Mouse (Mus musculus) T-helper 2 cell (primary cell): Measurements from ENCODE around the gene Olfr1196.

Experiments used
- in situ Hi-C: fragments of 300-600 bp; cut with MboI, MseI; formaldehyde crosslinking; loops from one replicate; pipeline ENCODE4 v1.15.1; 2025; ENCODE audit warnings: high pct_unique_total_duplicates

Gene Olfr1196

DNA sequence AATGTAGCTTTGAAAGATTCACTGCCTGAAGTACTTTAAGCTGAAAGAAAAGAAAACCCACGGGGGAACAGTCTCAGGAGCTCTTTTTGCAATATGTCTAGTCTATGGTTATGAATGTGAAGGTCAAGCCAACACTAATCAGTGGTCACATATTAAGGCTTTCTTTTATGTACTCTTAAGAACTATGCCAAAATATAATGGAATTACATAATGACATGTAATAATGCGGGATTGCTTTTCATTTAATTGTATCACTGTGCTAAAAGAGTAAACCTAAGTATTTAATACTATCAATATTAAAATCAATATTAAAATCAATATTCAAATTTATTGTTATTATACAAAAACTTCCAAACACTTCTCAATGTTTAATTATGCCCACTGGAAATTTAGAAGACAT lies at the start of gene Olfr1196:
Gene Olfr1196 (minus strand): TSS at position 101 of the 400 bp plus-strand sequence.
- in situ Hi-C loops = no loop called here

DNA sequence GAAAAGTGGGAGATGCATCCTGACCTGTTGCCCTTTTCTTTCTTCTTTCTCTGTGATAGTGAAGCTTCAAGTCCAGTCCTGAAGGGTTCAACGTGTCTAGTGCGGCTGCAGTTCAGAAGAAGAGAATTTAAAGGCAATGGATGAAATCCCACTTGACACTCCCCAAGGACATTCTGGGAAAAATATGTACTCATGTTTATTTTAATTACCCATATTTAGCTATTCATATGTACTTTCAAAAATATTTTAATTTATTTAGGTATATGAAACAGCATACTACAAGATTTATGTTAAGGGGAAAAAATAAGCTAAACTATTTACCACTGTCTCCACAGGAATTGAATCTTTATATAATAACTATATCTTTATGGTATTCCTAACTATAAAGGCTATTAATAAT lies 46.9 kb upstream of the Olfr1196 start, which contains the start of gene Olfr1198:
Gene Olfr1198 (minus strand): TSS at position 101 of the 400 bp plus-strand sequence.
- in situ Hi-C loops = no loop called here

DNA sequence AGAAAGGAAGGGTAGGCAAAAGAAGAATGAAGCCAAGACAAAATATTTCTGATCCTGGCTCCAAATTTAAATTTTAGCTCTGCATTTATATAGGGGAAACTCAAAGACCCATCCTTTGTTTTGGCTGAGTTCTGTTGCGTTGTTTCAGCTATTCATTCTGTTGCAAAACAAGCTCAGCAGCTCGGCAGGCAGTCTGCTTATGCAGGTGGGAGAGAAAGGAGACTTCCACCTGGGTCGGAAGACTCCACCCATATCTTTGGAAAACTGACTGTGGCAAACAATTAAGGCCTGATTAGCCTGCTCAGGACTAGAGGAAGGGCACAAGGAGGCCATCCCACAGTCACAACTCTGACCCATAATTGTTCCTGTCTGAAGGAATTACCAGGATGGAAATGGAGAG lies 39.0 kb upstream of the Olfr1196 start:
- in situ Hi-C loops = no loop called here

DNA sequence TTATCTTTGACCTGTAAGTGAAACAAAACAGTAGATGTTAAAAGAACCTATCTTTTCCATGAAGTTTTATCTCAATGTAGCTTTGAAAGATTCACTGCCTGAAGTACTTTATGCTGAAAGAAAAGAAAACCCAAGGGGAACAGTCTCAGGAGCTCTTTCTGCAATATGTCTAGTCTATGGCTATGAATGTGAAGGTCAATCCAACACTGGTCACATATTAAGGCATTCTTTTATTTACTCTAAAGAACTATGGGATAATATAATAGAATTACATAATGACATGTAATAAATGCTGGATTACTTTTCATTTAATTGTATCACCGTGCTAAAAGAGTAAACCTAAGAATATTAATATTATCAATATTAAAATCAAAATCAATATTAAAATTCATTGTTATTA lies 27.9 kb upstream of the Olfr1196 start, which contains the start of gene Olfr1197:
Gene Olfr1197 (minus strand): TSS at position 101 of the 400 bp plus-strand sequence.
- in situ Hi-C loops = no loop called here

DNA sequence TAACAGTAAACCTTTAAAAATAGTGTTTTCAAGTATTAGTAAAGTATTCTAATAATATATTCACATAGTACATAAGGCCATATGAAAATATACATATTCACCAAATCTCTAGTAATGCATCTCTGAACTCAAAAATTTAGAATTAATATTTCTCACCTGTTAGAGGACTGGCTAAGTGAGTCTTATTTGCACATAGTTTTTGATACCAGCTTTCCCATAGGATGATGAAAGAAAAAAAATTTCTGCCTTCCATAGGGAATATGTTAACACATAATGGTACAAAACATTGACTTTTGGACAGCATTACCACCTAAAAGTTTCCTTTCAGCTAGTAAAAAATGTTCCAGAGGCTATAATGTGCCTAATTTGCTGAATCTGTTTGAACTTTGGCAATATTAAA lies 15.3 kb downstream of the Olfr1196 start, which contains the start of gene Olfr1195:
Gene Olfr1195 (minus strand): TSS at position 101 of the 400 bp plus-strand sequence.
- in situ Hi-C loops = no loop called here

DNA sequence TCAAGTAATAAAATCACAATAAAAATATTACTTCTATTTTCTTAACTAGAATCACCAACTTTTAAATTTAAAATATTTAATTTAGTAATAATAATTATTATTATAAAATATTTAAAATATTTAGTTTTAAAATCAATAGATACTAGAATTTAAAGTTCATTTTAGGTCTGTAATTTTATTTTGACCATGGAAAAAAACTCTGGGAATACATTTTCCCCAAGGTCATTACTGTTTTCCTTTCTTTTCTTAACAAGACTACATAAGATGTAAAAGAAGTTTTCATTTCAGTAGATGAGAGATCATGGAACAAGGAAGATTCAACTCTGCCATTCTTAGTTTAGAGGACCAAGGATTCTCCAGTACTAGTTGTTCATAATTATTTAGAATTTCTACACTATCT lies 29.1 kb downstream of the Olfr1196 start, which contains the start of gene Olfr1193:
Gene Olfr1193 (plus strand): TSS at position 301 of the 400 bp plus-strand sequence.
- in situ Hi-C loops = loop anchor here (10.0 kb wide), 1 partner anchor 561 kb away; no protein-coding TSS in a partner anchor

DNA sequence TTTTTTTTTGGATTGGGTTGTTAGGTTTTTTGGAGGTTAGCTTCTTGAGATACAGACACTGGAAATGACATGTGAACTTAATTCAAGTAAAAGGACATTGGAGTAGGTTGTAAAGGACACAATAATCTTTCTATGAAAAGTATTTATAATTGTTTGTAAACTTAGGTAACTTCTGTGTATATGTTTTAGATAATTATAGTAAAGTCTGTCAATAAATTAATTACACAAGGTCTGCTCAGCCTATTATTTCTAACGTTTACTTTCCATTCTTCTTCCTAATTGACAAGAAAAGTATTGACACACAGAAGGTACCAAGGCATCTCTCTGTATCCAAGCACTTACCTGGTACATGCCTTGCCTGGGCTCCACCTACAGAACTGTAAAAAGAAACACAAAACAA lies 56.2 kb downstream of the Olfr1196 start, which contains the start of gene Olfr1192-ps1:
Gene Olfr1192-ps1 (plus strand): TSS at position 301 of the 400 bp plus-strand sequence.
- in situ Hi-C loops = no loop called here
